Comparison of ENCODE assay signal across 10 mouse cellular contexts in genomic region chr9:121382568-121382967, GRCm38 (mm10).
DNase-seq lines count a peak whose midpoint lies in the region; ATAC-seq and TF ChIP-seq lines count a peak whose summit lies in the region.
"Had no signal": no experiment of that assay in that cellular context is flagged by ENCODE, and none has a peak within 500 bp of the region (broad histone marks: within the 10 kb centered on the region; RNA-seq: fewer than 3 reads in every experiment).

No protein-coding gene starts in this region.

- ATAC-seq in heart, embryonic 13.5 days (ENCODE audit: extremely low read depth, insufficient number of reproducible peaks, low FRiP score, low TSS enrichment) = no peak
- no peak for ATAC-seq in forebrain, embryonic 16.5 days
- peak; percentile 56 for ATAC-seq in lung, postnatal 0 days

- H3K4me1 ChIP-seq in heart, embryonic 13.5 days = peaks cover 57% of the 10 kb centered on the region
- H3K4me1 ChIP-seq in forebrain, embryonic 16.5 days (replicated peaks; ENCODE audit: control insufficient read depth, insufficient read depth, low read length) = peaks cover 34% of the 10 kb centered on the region
- H3K4me1 ChIP-seq in lung, postnatal 0 days (ENCODE audit: insufficient read depth, low read depth, low read length) = 0 out of 2 replicates have a peak, but pooled peaks cover 2% of the 10 kb centered on the region

- H3K36me3 ChIP-seq in heart, embryonic 13.5 days = peaks cover 4% of the 10 kb centered on the region; the same call in 1 of the 2 replicates
- no peaks in the 10 kb centered on the region for H3K36me3 ChIP-seq in forebrain, embryonic 16.5 days (ENCODE audit: control insufficient read depth, insufficient read depth)
- no peaks in the 10 kb centered on the region for H3K36me3 ChIP-seq in lung, postnatal 0 days (ENCODE audit: insufficient read depth, low read length)
- H3K36me3 ChIP-seq: heart, embryonic 15.5 days; liver, embryonic 13.5 days had no signal

- H3K4me2 ChIP-seq in heart, embryonic 13.5 days = no peak overlapping the region
- no peak overlapping the region for H3K4me2 ChIP-seq in forebrain, embryonic 16.5 days (ENCODE audit: low read length)
- no peak overlapping the region for H3K4me2 ChIP-seq in lung, postnatal 0 days (replicated peaks; ENCODE audit: low read depth, low read length)
- H3K4me2 ChIP-seq: liver, embryonic 13.5 days had no signal

- H3K4me3 ChIP-seq in heart, embryonic 13.5 days = no peak overlapping the region
- no peak overlapping the region for H3K4me3 ChIP-seq in forebrain, embryonic 16.5 days (replicated peaks; ENCODE audit: low read length)
- H3K4me3 ChIP-seq in lung, postnatal 0 days (ENCODE audit: low read depth, low read length) = no peak overlapping the region
- H3K4me3 ChIP-seq: heart, embryonic 15.5 days; liver, embryonic 13.5 days had no signal

- no peak for TF ChIP-seq EP300 in lung, postnatal 0 days (IDR thresholded peaks at IDR 0.05)

- no peak for TF ChIP-seq CTCF in lung, postnatal 0 days (IDR thresholded peaks at IDR 0.05)

- H3K27me3 ChIP-seq in heart, embryonic 13.5 days (replicated peaks) = no peaks in the 10 kb centered on the region
- H3K27me3 ChIP-seq in forebrain, embryonic 16.5 days (replicated peaks; ENCODE audit: control insufficient read depth, insufficient read depth, low read length) = no peaks in the 10 kb centered on the region
- H3K27me3 ChIP-seq in lung, postnatal 0 days (replicated peaks; ENCODE audit: insufficient read depth, low read length) = no peaks in the 10 kb centered on the region
- H3K27me3 ChIP-seq: heart, embryonic 15.5 days; liver, embryonic 13.5 days had no signal

- no peaks in the 10 kb centered on the region for H3K9me3 ChIP-seq in heart, embryonic 13.5 days
- H3K9me3 ChIP-seq in forebrain, embryonic 16.5 days (ENCODE audit: control insufficient read depth, low read length) = no peaks in the 10 kb centered on the region
- no peaks in the 10 kb centered on the region for H3K9me3 ChIP-seq in lung, postnatal 0 days (ENCODE audit: low read length)
- H3K9me3 ChIP-seq: heart, embryonic 15.5 days; liver, embryonic 13.5 days had no signal

- no peak overlapping the region for H3K27ac ChIP-seq in heart, embryonic 13.5 days (replicated peaks)
- H3K27ac ChIP-seq in forebrain, embryonic 16.5 days (ENCODE audit: low read length) = peak overlapping the region; percentile 51; the same call in 1 of the 2 replicates
- H3K27ac ChIP-seq in lung, postnatal 0 days (ENCODE audit: low read length) = peak overlapping the region; percentile 73
- H3K27ac ChIP-seq: liver, embryonic 13.5 days had no signal

- no peak for DNase-seq in heart, adult 9 months (ENCODE audit: low spot score in 2 of 2)
- DNase-seq in cerebellum, adult 18-20 months = peak; percentile 74 to 81
- peak; percentile 79 for DNase-seq in lung, postnatal 0 days (ENCODE audit: low spot score)
- DNase-seq in thymus, postnatal 36 days = no peak
- no peak for DNase-seq in urinary bladder, adult 18-20 months (ENCODE audit: low spot score in 2 of 2)
- DNase-seq in adrenal gland, adult 18-20 months (ENCODE audit: low spot score in 2 of 2) = no peak
- DNase-seq: liver, embryonic 13.5 days had no signal

- WGBS in heart, embryonic 13.5 days = 86% methylated on average over 14 of the region's 14 CpGs
- 77% methylated on average over 14 of the region's 14 CpGs for WGBS in forebrain, embryonic 16.5 days
- 68% methylated on average over 14 of the region's 14 CpGs for WGBS in lung, postnatal 0 days

- peak overlapping the region; percentile 29; the same call in 1 of the 2 replicates for H3K9ac ChIP-seq in heart, embryonic 13.5 days
- H3K9ac ChIP-seq in forebrain, embryonic 16.5 days (replicated peaks; ENCODE audit: low read depth, low read length) = no peak overlapping the region
- H3K9ac ChIP-seq in lung, postnatal 0 days (replicated peaks; ENCODE audit: low read depth) = no peak overlapping the region
- H3K9ac ChIP-seq: heart, embryonic 15.5 days; liver, embryonic 13.5 days had no signal

Comparison
In these comparisons a context has a peak if more than half of its experiments do, and no peak if none do; other contexts are left out.
1. DNase-seq: peak in cerebellum, adult 18-20 months (2 of 2) and lung, postnatal 0 days (single experiment); none in heart, adult 9 months (0 of 2), thymus, postnatal 36 days (0 of 2), urinary bladder, adult 18-20 months (0 of 2) and adrenal gland, adult 18-20 months (0 of 2).